In genomic region chr15:40533451-40533873, GRCm38 (mm10) we compare ENCODE assay signal across 10 mouse cellular contexts.
A peak's percentile ranks its signal among the peaks of the same experiment; 100 is the strongest.
DNase-seq lines count a peak whose midpoint lies in the region; ATAC-seq lines count a peak whose summit lies in the region.
"Had no signal": no experiment of that assay in that cellular context is flagged by ENCODE, and none has a peak within 500 bp of the region (broad histone marks: within the 10 kb centered on the region; RNA-seq: fewer than 3 reads in every experiment).

No protein-coding gene starts in this region.

- no peak overlapping the region for H3K27ac ChIP-seq in forebrain, embryonic 11.5 days (ENCODE audit: low read depth, low read length)
- H3K27ac ChIP-seq in forebrain, embryonic 10.5 days, result no peak overlapping the region
- H3K27ac ChIP-seq in neural tube, embryonic 15.5 days (replicated peaks), result no peak overlapping the region
- H3K27ac ChIP-seq in forebrain, embryonic 13.5 days, result no peak overlapping the region
- H3K27ac ChIP-seq in midbrain, embryonic 14.5 days (replicated peaks; ENCODE audit: low read depth, low read length), result peak overlapping the region; percentile 20
- H3K27ac ChIP-seq in heart, embryonic 10.5 days, result no peak overlapping the region

- no peak overlapping the region for H3K9ac ChIP-seq in forebrain, embryonic 11.5 days (ENCODE audit: low read length)
- no peak overlapping the region for H3K9ac ChIP-seq in neural tube, embryonic 15.5 days (replicated peaks)
- no peak overlapping the region for H3K9ac ChIP-seq in forebrain, embryonic 13.5 days
- H3K9ac ChIP-seq in midbrain, embryonic 14.5 days (replicated peaks; ENCODE audit: low read length), result no peak overlapping the region

- no peaks in the 10 kb centered on the region for H3K4me1 ChIP-seq in forebrain, embryonic 11.5 days (replicated peaks; ENCODE audit: control insufficient read depth, insufficient read depth, low read length)
- no peaks in the 10 kb centered on the region for H3K4me1 ChIP-seq in forebrain, embryonic 10.5 days
- no peaks in the 10 kb centered on the region for H3K4me1 ChIP-seq in neural tube, embryonic 15.5 days
- peaks cover 7% of the 10 kb centered on the region for H3K4me1 ChIP-seq in forebrain, embryonic 13.5 days
- no peaks in the 10 kb centered on the region for H3K4me1 ChIP-seq in midbrain, embryonic 14.5 days (ENCODE audit: control insufficient read depth, insufficient read depth, low read length)
- no peaks in the 10 kb centered on the region for H3K4me1 ChIP-seq in heart, embryonic 10.5 days

- no peak overlapping the region for H3K4me3 ChIP-seq in forebrain, embryonic 11.5 days (ENCODE audit: low read depth, low read length)
- H3K4me3 ChIP-seq in forebrain, embryonic 10.5 days, result no peak overlapping the region
- H3K4me3 ChIP-seq in neural tube, embryonic 15.5 days (replicated peaks), result no peak overlapping the region
- H3K4me3 ChIP-seq in forebrain, embryonic 13.5 days, result peak overlapping the region; percentile 20
- H3K4me3 ChIP-seq in midbrain, embryonic 14.5 days (replicated peaks; ENCODE audit: low read depth, low read length), result no peak overlapping the region
- no peak overlapping the region for H3K4me3 ChIP-seq in heart, embryonic 10.5 days

- DNase-seq in forebrain, embryonic 11.5 days (ENCODE audit: low spot score), result no peak
- no peak for DNase-seq in forebrain, embryonic 10.5 days (ENCODE audit: extremely low spot score, low spot score)
- DNase-seq in neural tube, embryonic 10.5 days (ENCODE audit: extremely low spot score, low spot score), result no peak
- DNase-seq in midbrain, embryonic 14.5 days, result peak; percentile 72
- no peak for DNase-seq in kidney, adult 8-10 months
- DNase-seq in heart, embryonic 10.5 days (ENCODE audit: low spot score), result no peak
- DNase-seq: adrenal gland, postnatal 10 days had no signal

- H3K36me3 ChIP-seq in forebrain, embryonic 11.5 days (ENCODE audit: control insufficient read depth, insufficient read depth, low read length), result no peaks in the 10 kb centered on the region
- no peaks in the 10 kb centered on the region for H3K36me3 ChIP-seq in forebrain, embryonic 10.5 days (replicated peaks)
- H3K36me3 ChIP-seq in neural tube, embryonic 15.5 days, result no peaks in the 10 kb centered on the region
- H3K36me3 ChIP-seq in forebrain, embryonic 13.5 days (ENCODE audit: poor library complexity, severe bottlenecking), result no peaks in the 10 kb centered on the region
- H3K36me3 ChIP-seq in midbrain, embryonic 14.5 days (ENCODE audit: control insufficient read depth, insufficient read depth, low read length), result no peaks in the 10 kb centered on the region
- no peaks in the 10 kb centered on the region for H3K36me3 ChIP-seq in heart, embryonic 10.5 days

- H3K27me3 ChIP-seq in forebrain, embryonic 11.5 days (ENCODE audit: control insufficient read depth, insufficient read depth, low read length), result no peaks in the 10 kb centered on the region
- no peaks in the 10 kb centered on the region for H3K27me3 ChIP-seq in forebrain, embryonic 10.5 days (ENCODE audit: poor library complexity, severe bottlenecking)
- H3K27me3 ChIP-seq in neural tube, embryonic 15.5 days (replicated peaks), result no peaks in the 10 kb centered on the region
- H3K27me3 ChIP-seq in forebrain, embryonic 13.5 days, result no peaks in the 10 kb centered on the region
- H3K27me3 ChIP-seq in midbrain, embryonic 14.5 days (ENCODE audit: control insufficient read depth, insufficient read depth, low read length), result no peaks in the 10 kb centered on the region
- no peaks in the 10 kb centered on the region for H3K27me3 ChIP-seq in heart, embryonic 10.5 days (ENCODE audit: insufficient read depth, poor library complexity, severe bottlenecking)

- H3K9me3 ChIP-seq in forebrain, embryonic 11.5 days (ENCODE audit: control insufficient read depth, low read length), result no peaks in the 10 kb centered on the region
- no peaks in the 10 kb centered on the region for H3K9me3 ChIP-seq in forebrain, embryonic 10.5 days
- H3K9me3 ChIP-seq in neural tube, embryonic 15.5 days (replicated peaks), result no peaks in the 10 kb centered on the region
- no peaks in the 10 kb centered on the region for H3K9me3 ChIP-seq in forebrain, embryonic 13.5 days (replicated peaks)
- no peaks in the 10 kb centered on the region for H3K9me3 ChIP-seq in midbrain, embryonic 14.5 days (ENCODE audit: control insufficient read depth, low read length)
- H3K9me3 ChIP-seq in heart, embryonic 10.5 days, result no peaks in the 10 kb centered on the region

- peak; percentile 64; the same call in 1 of the 2 replicates for ATAC-seq in forebrain, embryonic 11.5 days (replicated peaks; ENCODE audit: low FRiP score)
- ATAC-seq in neural tube, embryonic 15.5 days (ENCODE audit: low FRiP score), result no peak
- ATAC-seq in forebrain, embryonic 13.5 days, result peak; percentile 72
- peak; percentile 50; the same call in 1 of the 2 replicates for ATAC-seq in midbrain, embryonic 14.5 days (ENCODE audit: low FRiP score, low TSS enrichment)
- ATAC-seq: inflammation-experienced regulatory T-cells, adult 6 months had no signal

- WGBS in forebrain, embryonic 11.5 days, result 55% methylated on average over 8 of the region's 8 CpGs
- whole genome bisulfite sequencing in forebrain, embryonic 10.5 days, result 84% methylated on average over 8 of the region's 8 CpGs
- 68% methylated on average over 8 of the region's 8 CpGs for WGBS in neural tube, embryonic 15.5 days
- WGBS in forebrain, embryonic 13.5 days, result 10% methylated on average over 8 of the region's 8 CpGs
- WGBS in midbrain, embryonic 14.5 days, result 37% methylated on average over 8 of the region's 8 CpGs
- 77% methylated on average over 8 of the region's 8 CpGs for WGBS in heart, embryonic 10.5 days

- H3K4me2 ChIP-seq in forebrain, embryonic 11.5 days (ENCODE audit: low read depth, low read length, severe bottlenecking), result 0 out of 2 replicates have a peak overlapping the region, but pooled peaks have one; percentile 2
- H3K4me2 ChIP-seq in neural tube, embryonic 15.5 days, result peak overlapping the region; percentile 29
- H3K4me2 ChIP-seq in forebrain, embryonic 13.5 days, result peak overlapping the region; percentile 47
- peak overlapping the region; percentile 23 for H3K4me2 ChIP-seq in midbrain, embryonic 14.5 days (ENCODE audit: low read length)
